In genomic region chr9:53669680-53670219, GRCm38 (mm10) we compare ENCODE assay signal across 8 mouse cellular contexts. TPM values are rescaled to one million over a fixed set of nuclear protein-coding genes. Genes with fewer than 3 reads are reported as not detected.
DNase-seq lines count a peak whose midpoint lies in the region; ATAC-seq and TF ChIP-seq lines count a peak whose summit lies in the region.

Gene Cul5, minus strand, starts transcription at chr9:53670014.

- no peak within 1 kb of the TSS for H3K27ac ChIP-seq in embryonic facial prominence, embryonic 12.5 days
- no peak within 1 kb of the TSS for H3K27ac ChIP-seq in heart, embryonic 14.5 days (replicated peaks in 1 of 2; ENCODE audit: control insufficient read depth in 1 of 2, insufficient read depth in 1 of 2, low read depth in 2 of 2, low read length in 2 of 2)
- no peak within 1 kb of the TSS for H3K27ac ChIP-seq in kidney, postnatal 0 days
- no peak within 1 kb of the TSS for H3K27ac ChIP-seq in liver, embryonic 15.5 days (replicated peaks)
- no peak within 1 kb of the TSS for H3K27ac ChIP-seq in neural tube, embryonic 12.5 days

- ATAC-seq in embryonic facial prominence, embryonic 12.5 days (ENCODE audit: insufficient number of reproducible peaks, insufficient read depth, low FRiP score, low TSS enrichment): no peak
- no peak for ATAC-seq in heart, embryonic 14.5 days (ENCODE audit: insufficient number of reproducible peaks, insufficient read depth, low FRiP score, low read depth)
- no peak for ATAC-seq in kidney, postnatal 0 days (replicated peaks; ENCODE audit: low FRiP score, low read depth)
- no peak for ATAC-seq in liver, embryonic 15.5 days (ENCODE audit: insufficient read depth)
- ATAC-seq in neural tube, embryonic 12.5 days (ENCODE audit: low FRiP score, low read depth): no peak

- TF ChIP-seq CTCF in kidney, postnatal 0 days (IDR thresholded peaks at IDR 0.05; ENCODE audit: low read depth): peak; percentile 35; the same call in 1 of the 2 replicates

- no peak within 1 kb of the TSS for H3K4me3 ChIP-seq in embryonic facial prominence, embryonic 12.5 days
- no peak within 1 kb of the TSS for H3K4me3 ChIP-seq in heart, embryonic 14.5 days (ENCODE audit: control insufficient read depth in 1 of 2, insufficient read depth in 1 of 2, low read depth in 1 of 2, low read length in 2 of 2)
- H3K4me3 ChIP-seq in kidney, postnatal 0 days (replicated peaks; ENCODE audit: low read depth, low read length): no peak within 1 kb of the TSS
- H3K4me3 ChIP-seq in liver, embryonic 15.5 days (replicated peaks): no peak within 1 kb of the TSS
- no peak within 1 kb of the TSS for H3K4me3 ChIP-seq in neural tube, embryonic 12.5 days

- 50% methylated on average over 5 of the region's 5 CpGs for WGBS in embryonic facial prominence, embryonic 12.5 days
- 54% methylated on average over 5 of the region's 5 CpGs for WGBS in heart, embryonic 14.5 days
- WGBS in kidney, postnatal 0 days: 56% methylated on average over 5 of the region's 5 CpGs
- 33% methylated on average over 5 of the region's 5 CpGs for WGBS in liver, embryonic 15.5 days (ENCODE audit: insufficient replicate concordance)
- WGBS in neural tube, embryonic 12.5 days: 54% methylated on average over 5 of the region's 5 CpGs

- no peaks in the 10 kb centered on the region for H3K9me3 ChIP-seq in embryonic facial prominence, embryonic 12.5 days
- no peaks in the 10 kb centered on the region for H3K9me3 ChIP-seq in heart, embryonic 14.5 days (ENCODE audit: control insufficient read depth, low read length)
- no peaks in the 10 kb centered on the region for H3K9me3 ChIP-seq in kidney, postnatal 0 days (replicated peaks; ENCODE audit: low read length)
- no peaks in the 10 kb centered on the region for H3K9me3 ChIP-seq in liver, embryonic 15.5 days (replicated peaks)
- no peaks in the 10 kb centered on the region for H3K9me3 ChIP-seq in neural tube, embryonic 12.5 days

- no peaks in the 10 kb centered on the region for H3K27me3 ChIP-seq in embryonic facial prominence, embryonic 12.5 days
- H3K27me3 ChIP-seq in heart, embryonic 14.5 days (ENCODE audit: control insufficient read depth, insufficient read depth, low read length): no peaks in the 10 kb centered on the region
- no peaks in the 10 kb centered on the region for H3K27me3 ChIP-seq in kidney, postnatal 0 days (ENCODE audit: insufficient read depth, low read length)
- H3K27me3 ChIP-seq in liver, embryonic 15.5 days: no peaks in the 10 kb centered on the region
- H3K27me3 ChIP-seq in neural tube, embryonic 12.5 days (replicated peaks): no peaks in the 10 kb centered on the region

- H3K4me2 ChIP-seq in embryonic facial prominence, embryonic 12.5 days (replicated peaks): no peak within 1 kb of the TSS
- no peak within 1 kb of the TSS for H3K4me2 ChIP-seq in heart, embryonic 14.5 days (ENCODE audit: low read length)
- no peak within 1 kb of the TSS for H3K4me2 ChIP-seq in kidney, postnatal 0 days (ENCODE audit: low read length)
- no peak within 1 kb of the TSS for H3K4me2 ChIP-seq in liver, embryonic 15.5 days
- no peak within 1 kb of the TSS for H3K4me2 ChIP-seq in neural tube, embryonic 12.5 days (replicated peaks)

- no peak within 1 kb of the TSS for H3K9ac ChIP-seq in embryonic facial prominence, embryonic 12.5 days
- no peak within 1 kb of the TSS for H3K9ac ChIP-seq in heart, embryonic 14.5 days (ENCODE audit: low read length)
- H3K9ac ChIP-seq in kidney, postnatal 0 days (ENCODE audit: low read depth, low read length): no peak within 1 kb of the TSS
- no peak within 1 kb of the TSS for H3K9ac ChIP-seq in liver, embryonic 15.5 days
- H3K9ac ChIP-seq in neural tube, embryonic 12.5 days: no peak within 1 kb of the TSS

- peaks cover 16% of the 10 kb centered on the region for H3K4me1 ChIP-seq in embryonic facial prominence, embryonic 12.5 days
- peaks cover 0 to 15% of the 10 kb centered on the region in 2 experiments for H3K4me1 ChIP-seq in heart, embryonic 14.5 days (ENCODE audit: control insufficient read depth in 2 of 2, insufficient read depth in 2 of 2, low read length in 2 of 2)
- H3K4me1 ChIP-seq in kidney, postnatal 0 days (replicated peaks; ENCODE audit: insufficient read depth, low read length): no peaks in the 10 kb centered on the region
- peaks cover 35% of the 10 kb centered on the region for H3K4me1 ChIP-seq in liver, embryonic 15.5 days (replicated peaks)
- H3K4me1 ChIP-seq in neural tube, embryonic 12.5 days: peaks cover 16% of the 10 kb centered on the region

- peak; percentile 63 for DNase-seq in 3T3-L1 (ENCODE audit: low read depth, low spot score)
- DNase-seq in T-cell, adult 2 months (ENCODE audit: low spot score): peak; percentile 53
- DNase-seq in kidney, postnatal 0 days (ENCODE audit: low spot score): peak; percentile 21
- DNase-seq in thymus, postnatal 4 days: peak; percentile 76

- H3K36me3 ChIP-seq in embryonic facial prominence, embryonic 12.5 days: no peaks in the 10 kb centered on the region
- no peaks in the 10 kb centered on the region for H3K36me3 ChIP-seq in heart, embryonic 14.5 days (ENCODE audit: control insufficient read depth, insufficient read depth, low read length)
- H3K36me3 ChIP-seq in kidney, postnatal 0 days (ENCODE audit: insufficient read depth, low read length): no peaks in the 10 kb centered on the region
- H3K36me3 ChIP-seq in liver, embryonic 15.5 days (replicated peaks): no peaks in the 10 kb centered on the region
- no peaks in the 10 kb centered on the region for H3K36me3 ChIP-seq in neural tube, embryonic 12.5 days

RNA-seq across cellular contexts. Expression of gene Cul5, which starts in this region (rescaled TPM):
- 44.0 and 45.8 TPM in 2 replicates for polyA plus RNA-seq in embryonic facial prominence, embryonic 12.5 days (2016; fragmentation: Nextera tagmentation; extraction: Ambion mirVana)
- polyA plus RNA-seq in heart, embryonic 14.5 days (2014; fragmentation: Nextera tagmentation; extraction: Ambion mirVana): 35.8 and 43.3 TPM in 2 replicates
- polyA plus RNA-seq in kidney, postnatal 0 days (2015; fragmentation: Nextera tagmentation; extraction: Ambion mirVana): 32.2 and 32.8 TPM in 2 replicates
- polyA plus RNA-seq in liver, embryonic 15.5 days (2015; fragmentation: Nextera tagmentation; extraction: Ambion mirVana): 10.0 and 11.6 TPM in 2 replicates
- 49.0 and 52.8 TPM in 2 replicates for polyA plus RNA-seq in neural tube, embryonic 12.5 days (2016; fragmentation: Nextera tagmentation; extraction: Ambion mirVana)

Comparison
In these comparisons a context has a peak if more than half of its experiments do, and no peak if none do; other contexts are left out.
1. DNase-seq: peak in every context shown above with its lines; median percentile 76 in thymus, postnatal 4 days; 63 in 3T3-L1; 53 in T-cell, adult 2 months; 21 in kidney, postnatal 0 days.